Mouse (Mus musculus): ENCODE results near the gene March4.

DNA sequence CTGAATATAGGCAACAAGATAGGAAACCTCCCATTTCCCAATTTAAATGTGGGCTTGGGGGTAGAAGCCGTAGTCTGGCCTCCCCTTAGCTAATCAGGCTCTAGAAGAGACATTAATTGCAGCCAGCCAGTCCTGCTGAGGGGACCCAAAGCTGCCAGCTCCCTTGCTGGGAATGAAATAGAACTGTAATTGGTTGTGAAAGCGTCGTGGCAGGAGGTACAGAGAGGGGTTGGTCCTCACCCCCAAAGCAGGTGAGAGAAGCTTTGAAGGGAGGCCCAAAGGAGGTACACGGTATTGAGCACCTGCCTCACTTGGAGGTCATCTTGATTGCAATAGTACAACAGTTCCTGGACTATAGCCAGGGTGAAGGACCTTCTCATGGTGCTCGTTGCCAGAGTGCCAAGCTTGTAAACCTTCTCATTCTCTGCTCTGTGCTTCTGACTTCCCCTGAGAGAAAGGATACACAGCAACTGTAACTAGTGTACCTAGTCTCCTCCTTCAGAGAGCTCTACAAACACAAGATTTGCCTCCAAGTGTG, 68.2 kb downstream of the March4 start:
- TF ChIP-seq CTCF (IDR thresholded peaks at IDR 0.05; ENCODE audit: insufficient read depth, low read depth, low read length) = no peak
- no peak for TF ChIP-seq POLR2A (IDR thresholded peaks at IDR 0.05; ENCODE audit: insufficient read depth, low read depth, low read length)

All from olfactory bulb, adult 2 months (tissue).